Mouse (Mus musculus): ENCODE results near the gene Upk1a.

Gene Upk1a

DNA sequence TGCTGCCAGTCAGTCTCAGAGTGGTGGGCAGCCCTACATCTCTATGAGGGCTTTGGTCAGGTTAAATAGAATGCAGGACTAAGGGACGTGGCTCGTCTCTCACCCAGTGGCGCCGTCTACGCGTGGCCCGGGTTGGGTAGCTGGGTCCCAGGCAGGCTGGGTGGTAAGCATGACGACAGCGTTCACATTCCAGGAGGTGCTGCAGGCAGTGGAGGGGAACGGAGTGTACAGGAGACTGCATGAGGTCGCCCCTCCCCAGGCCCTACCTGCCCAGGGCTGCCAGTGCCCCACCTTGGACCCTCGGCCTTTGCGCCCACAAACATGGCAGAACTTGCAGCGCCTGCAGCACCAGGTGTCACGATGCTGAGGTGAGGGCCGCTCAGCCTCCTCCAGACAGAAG, 31.1 kb downstream of the Upk1a start:
- DNase-seq (ENCODE audit: inconsistent age in 2 of 2, low spot score in 1 of 2) = peak in 1 of 2 experiments; percentile 31

DNA sequence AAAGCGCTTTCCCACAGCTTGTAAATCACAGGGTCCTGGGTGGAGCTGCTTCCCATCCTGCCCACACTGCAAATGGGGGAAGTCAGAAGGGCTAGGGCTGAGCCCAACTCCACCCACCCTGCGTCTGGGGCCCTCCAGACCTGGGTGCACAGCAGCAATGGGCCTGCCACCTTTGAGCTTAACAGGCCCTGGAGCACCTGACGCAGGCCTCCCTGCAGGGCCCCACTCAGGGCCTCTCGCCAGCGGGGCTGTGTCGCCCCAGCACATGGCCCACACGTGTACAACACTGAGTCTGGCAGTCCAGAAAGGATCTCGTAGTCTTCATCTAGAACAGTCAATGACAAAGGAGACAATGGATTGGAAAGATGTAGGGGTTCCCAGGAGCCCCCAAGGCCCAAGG, 32.7 kb downstream of the Upk1a start:
- DNase-seq (ENCODE audit: inconsistent age in 2 of 2, low spot score in 1 of 2) = peak in 1 of 2 experiments; percentile 10

DNA sequence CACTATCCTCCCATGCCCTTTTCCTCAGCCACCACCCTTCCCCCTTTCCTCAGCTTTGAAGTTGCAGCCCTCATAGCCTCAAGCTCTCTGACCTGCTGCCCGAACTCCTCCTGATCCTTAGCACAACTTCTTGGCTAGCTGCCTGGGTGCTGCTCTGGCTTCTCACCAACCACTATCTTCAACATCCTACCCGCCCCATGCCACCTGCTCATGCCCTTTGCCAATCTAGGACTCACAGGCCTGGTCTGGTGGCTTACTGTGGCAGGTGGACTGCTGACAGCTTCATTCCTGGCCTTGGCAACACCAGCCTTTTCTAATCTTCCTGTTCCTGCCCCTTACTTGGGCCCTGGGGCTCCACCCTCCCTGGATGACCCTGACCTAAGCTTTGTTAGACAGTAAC, 39.7 kb downstream of the Upk1a start:
- peak; percentile 78 to 90 for DNase-seq (ENCODE audit: inconsistent age in 2 of 2, low spot score in 1 of 2)

DNA sequence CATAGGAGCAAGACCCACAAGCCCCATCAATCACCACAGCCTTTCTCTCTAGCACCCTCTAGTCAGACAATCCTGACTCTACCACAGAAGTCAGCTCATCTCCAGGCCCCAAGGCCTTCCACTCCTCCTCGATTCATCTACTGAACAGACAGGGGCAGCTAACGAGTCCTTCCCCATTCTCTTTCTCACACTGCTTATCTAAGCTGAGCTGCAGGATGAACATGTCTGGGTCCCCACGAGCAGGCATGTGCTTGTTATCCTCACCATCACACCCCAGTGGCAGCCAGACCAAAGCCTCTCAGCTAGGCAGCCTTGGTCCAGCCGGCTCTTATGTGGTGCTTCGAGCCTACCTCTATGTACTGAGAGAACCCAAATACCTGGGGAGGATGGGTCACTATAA, 40.3 kb downstream of the Upk1a start:
- DNase-seq (ENCODE audit: inconsistent age in 2 of 2, low spot score in 1 of 2) = no peak

DNA sequence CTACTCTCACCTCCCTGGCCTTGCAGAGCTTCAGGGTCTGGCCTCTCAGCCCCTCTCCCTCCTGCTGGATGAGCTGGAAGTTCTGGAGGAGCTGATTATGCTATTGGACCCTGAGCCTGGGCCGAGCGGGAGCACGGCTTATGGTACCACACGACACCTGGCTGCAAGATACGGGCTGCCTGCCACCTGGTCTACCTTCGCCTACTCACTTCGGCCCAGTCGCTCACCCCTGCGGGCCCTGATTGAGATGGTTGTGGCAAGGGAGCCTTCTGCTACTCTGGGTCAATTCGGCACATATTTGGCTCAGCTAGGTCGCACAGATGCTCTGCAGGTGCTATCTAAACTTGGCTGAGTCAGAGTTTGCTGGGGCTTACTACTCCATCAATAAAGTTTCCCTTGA, 45.1 kb downstream of the Upk1a start:
- no peak for DNase-seq (ENCODE audit: inconsistent age in 2 of 2, low spot score in 1 of 2)

DNA sequence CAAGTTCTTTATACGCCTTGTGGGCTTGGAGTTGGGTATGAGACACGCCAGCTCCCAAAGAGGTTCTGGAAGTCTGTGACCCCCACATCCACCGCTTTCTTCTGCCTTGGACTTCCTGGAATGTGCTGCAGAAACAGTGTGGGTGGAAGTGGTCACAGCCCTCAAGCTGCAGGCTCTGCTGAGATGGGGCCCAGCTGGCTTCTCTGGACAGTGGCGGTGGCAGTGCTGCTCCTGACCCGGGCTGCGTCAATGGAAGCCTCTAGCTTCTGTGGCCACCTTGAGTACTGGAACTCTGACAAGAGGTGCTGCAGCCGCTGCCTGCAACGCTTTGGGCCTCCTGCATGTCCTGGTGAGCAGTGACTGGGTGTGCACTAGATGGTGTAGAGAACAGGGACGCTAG, 46.6 kb downstream of the Upk1a start:
- DNase-seq (ENCODE audit: inconsistent age in 2 of 2, low spot score in 1 of 2) = no peak

DNA sequence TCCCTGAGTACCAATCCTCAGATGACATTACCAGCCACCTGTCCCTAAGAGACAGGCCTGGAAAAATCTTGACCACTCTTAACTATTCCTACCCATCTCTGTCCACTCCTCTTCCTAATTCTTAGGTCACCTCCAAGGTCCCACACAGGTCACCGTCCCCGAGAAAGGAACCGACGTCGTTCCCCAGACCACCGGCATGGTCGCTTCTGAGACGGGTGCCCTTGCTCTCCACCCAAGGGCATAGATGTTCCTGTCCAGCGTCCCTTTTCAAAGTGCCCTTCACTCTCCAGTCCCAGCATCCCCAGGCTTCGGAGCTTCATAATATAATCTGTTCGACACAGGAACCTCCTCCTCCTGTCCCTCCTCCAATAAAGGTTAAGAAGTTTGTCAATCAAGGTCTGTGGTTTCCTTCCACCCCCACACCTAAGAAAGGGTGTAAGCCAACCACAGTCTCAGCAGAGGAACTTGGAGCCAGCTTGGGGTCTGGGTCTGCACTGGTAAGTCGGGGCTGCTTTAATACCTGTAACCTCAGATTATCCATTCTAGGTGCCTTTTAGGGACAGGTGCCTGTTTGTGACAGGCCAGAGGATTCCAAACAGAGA, 47.6 kb downstream of the Upk1a start, which contains the start of gene Igflr1:
Gene Igflr1, plus strand, starts transcription at position 458 of the 602 bp plus-strand sequence.
- peak in 1 of 2 experiments; percentile 9 for DNase-seq (ENCODE audit: inconsistent age in 2 of 2, low spot score in 1 of 2)

DNA sequence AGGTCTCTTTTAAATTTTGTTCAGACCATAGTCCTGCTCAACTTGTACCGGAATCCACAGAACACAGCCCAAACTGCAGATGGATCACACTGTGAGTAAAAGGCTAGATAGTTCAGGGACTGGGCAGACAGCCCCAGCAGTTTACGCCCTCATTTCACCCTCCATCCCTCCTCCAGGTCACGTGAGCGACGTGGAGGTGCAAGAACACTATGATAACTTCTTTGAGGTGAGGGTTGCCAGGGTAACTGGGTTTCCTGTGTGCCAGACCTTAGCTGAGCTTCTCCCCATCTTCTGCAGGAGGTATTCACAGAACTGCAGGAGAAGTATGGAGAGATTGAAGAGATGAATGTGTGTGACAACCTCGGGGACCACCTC, 48.8 kb downstream of the Upk1a start:
- DNase-seq (ENCODE audit: inconsistent age in 2 of 2, low spot score in 1 of 2) = no peak

DNA sequence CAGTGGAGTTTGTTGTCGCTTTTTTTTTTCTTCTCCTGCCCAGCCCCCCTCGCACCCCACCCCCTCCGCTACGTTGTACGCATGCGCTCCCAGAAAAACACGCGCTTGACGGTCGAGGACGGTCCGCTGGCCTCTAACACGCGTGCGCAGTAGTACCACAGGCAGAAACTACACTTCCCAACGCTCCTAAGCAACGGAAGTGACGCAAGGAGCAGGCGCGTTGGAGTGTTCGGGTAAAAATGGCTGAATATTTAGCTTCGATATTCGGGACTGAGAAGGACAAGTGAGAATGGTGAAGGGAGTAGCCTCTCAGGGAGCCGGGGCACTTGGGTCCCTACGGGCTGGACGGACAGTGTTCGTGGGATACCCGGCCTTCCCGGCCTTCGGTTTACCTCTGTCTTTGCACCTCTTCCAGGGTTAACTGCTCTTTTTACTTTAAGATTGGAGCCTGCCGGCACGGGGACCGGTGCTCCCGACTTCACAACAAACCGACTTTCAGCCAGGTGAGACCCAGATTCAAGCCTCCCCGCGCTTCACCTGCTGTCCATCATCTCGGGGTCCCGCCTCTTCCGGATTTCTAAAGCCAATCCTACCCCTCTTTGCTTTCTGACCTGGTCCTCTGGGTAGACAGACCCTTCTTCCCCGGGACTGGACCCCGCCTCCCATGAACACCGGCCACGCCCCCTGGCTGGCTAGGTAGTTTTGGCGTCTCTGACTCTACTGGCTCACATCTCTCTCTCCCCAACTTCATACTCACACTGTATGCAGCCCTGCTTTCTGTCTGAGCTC, 49.3 kb downstream of the Upk1a start, which contains the start of the genes U2af1l4, Gm49396 and Psenen:
Gene U2af1l4, plus strand, starts transcription at position 185 of the 789 bp plus-strand sequence.
Gene Gm49396, plus strand, starts transcription at position 228 of the 789 bp plus-strand sequence.
Gene Psenen, minus strand, starts transcription at position 511 of the 789 bp plus-strand sequence.
- peak; percentile 97 to 98 for DNase-seq (ENCODE audit: inconsistent age in 2 of 2, low spot score in 1 of 2)

DNA sequence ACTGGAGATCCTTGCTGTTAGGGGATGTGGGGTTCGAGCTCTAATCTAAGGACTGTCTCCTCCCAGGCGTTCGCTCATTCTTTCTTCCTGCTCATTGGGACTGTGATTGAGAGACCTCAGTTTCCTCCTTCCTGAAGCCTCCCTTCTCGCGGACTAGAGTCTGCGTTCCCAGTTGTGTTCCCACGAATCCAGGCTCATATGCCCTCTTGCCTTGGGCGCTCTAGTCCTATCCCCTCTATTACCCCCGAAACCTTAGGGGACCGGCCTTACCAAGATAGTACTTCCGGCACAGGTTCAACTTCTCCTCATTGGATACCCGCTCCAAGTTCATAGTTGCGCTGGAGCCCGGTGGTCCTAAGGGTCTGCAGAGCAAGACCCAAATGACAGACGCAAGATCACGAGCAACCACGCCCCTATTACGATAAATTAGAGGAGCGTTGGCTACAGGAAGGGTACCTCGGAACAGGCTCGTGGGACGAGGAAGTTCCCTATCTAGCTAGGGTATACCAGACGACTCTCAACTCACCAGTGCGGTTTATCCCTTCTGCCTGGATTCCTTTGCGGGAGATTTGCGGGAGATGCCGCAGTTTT, 50.0 kb downstream of the Upk1a start:
- no peak for DNase-seq (ENCODE audit: inconsistent age in 2 of 2, low spot score in 1 of 2)

DNA sequence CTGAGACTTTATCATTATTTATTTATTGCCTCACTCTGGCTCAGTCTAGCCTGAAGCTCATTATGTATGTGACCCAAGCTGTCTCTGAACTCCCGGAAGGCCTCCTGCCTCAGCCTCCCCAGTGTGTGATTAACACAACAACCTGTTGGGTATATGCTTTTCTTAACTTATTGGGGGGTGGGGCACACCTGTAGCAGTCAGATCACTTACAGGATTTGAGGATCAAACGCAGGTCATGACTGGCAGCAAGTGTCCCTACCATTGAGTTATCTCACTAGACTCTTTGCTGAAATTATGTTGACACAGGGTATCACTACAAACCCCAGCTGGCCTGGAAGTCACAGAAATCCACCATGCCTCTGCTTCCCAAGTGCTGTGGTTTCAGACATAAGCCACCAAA, 52.4 kb downstream of the Upk1a start:
- peak in 1 of 2 experiments; percentile 43 for DNase-seq (ENCODE audit: inconsistent age in 2 of 2, low spot score in 1 of 2)

DNA sequence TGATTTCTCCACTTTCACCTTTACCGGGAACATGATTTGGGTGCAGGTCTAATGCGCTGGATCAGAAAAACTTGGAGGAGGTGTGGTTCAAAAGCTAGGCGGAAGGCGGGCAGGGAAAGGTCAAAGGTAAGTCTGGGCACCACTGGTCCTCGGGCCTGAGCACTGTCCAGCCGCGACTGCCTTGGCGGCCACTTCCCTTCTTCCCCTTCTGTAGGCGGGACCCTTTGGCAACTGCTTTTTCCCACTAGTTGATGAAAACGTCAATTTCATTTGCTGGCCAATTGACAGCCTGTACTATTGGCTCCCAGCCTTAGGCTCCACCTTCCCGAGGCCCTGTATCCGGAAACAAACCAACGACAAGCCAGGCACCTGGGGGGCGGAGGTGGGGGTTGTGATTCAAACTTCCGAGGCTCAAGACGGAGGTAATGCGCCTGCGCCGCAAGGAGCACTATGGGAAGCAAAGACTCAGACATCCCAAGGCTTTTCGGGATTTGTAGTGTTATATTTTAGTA, 53.1 kb downstream of the Upk1a start, which contains the start of gene Lin37:
Gene Lin37, minus strand, starts transcription at position 396 of the 512 bp plus-strand sequence.
- DNase-seq (ENCODE audit: inconsistent age in 2 of 2, low spot score in 1 of 2) = peak; percentile 98 to 99

DNA sequence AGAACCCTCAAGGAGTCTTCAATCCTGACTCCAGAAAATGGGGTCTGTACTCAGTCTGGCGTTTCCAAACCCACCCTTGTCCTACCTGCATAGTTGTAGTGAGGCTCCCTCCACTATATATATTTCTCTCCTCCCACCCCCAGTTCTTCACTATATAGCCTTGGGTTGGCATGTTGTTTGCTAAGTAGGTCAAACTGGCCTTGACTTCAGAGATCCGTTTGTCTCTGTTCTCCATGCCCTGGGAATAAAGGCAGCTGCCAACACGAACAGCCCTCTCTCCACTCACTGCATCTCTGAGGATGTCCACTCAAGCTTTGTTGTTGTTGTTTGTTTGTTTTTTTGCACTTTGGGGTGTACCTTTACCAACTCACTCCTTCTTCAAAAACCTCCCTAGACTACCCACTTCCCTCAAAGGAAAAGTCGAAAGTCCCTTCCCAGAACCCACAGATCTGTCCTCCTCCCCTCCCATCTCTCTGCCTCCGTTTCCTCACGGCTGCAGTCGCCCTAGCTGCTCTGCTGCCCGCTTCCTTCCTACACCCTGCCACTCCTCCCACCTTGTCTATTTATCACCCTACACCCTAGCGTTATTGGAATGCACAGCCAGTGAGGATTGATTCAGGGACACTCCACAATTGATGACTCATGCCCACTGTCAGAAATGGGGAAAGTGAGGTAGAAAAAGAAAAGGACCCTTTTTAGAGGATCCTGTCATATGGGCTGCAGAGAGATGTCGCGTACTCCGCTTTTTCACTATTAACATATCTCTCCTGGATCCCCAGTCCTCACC, 53.8 kb downstream of the Upk1a start:
- DNase-seq (ENCODE audit: inconsistent age in 2 of 2, low spot score in 1 of 2) = no peak

DNA sequence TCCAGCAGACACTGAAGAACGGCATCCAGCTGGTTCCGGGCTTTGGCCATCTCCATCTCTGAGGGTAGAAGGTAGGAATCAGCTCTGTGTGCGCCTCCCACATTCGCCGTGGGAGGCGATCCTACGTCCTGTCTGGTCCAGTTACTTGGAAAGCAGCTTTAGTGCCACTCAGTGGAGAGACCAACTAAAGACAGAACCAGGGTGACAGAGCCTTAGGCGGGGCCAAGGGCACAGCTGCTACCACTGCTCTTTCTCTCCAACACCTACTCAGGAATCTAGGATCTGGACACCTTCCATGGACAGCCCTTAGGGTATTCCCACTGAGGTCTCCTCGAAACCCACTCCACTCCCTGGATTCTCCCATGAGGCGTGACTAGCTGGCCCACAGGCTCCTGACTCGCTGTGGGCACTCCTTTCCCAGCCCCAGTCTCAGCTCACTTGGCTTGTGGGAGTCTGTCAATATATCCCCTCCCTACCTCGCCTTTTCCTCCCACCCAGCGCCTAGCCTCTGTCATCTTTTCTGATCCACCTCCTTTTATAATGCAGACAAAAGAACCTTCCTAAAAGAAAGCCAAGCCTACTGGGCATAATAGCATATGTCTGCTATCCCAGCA, 54.6 kb downstream of the Upk1a start:
- DNase-seq (ENCODE audit: inconsistent age in 2 of 2, low spot score in 1 of 2) = peak in 1 of 2 experiments; percentile 65

DNA sequence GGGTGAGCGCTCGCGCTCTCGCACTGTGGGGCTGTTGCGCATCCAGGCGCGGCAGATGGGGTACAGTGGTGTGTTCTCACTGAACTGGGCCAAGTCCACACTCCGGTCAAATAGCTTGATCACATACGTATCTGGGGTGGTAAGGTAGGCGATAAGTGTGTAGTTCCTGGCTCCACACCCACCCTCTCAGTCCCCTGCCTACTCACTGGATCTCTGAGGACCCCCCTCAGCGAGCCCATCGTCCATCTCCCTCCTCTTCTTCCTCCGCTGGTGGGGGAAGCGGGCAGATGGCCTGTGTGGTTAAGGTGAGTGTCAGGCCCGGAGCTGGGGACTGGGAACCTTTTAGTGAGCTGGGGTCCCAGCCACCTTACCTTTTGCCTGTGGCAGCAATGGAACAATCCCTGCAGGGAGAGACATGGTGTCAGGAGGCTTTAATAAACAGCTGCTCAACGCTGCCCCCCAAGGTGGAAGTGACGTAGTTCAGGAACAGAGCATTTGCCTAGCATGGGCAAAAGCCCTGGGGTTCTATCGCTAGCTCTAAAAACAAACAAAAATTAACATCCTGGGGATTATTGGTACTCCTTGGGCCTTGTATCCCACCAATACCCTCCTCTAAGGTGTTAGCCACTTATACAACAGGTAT, 55.6 kb downstream of the Upk1a start:
- DNase-seq (ENCODE audit: inconsistent age in 2 of 2, low spot score in 1 of 2) = peak in 1 of 2 experiments; percentile 60

DNA sequence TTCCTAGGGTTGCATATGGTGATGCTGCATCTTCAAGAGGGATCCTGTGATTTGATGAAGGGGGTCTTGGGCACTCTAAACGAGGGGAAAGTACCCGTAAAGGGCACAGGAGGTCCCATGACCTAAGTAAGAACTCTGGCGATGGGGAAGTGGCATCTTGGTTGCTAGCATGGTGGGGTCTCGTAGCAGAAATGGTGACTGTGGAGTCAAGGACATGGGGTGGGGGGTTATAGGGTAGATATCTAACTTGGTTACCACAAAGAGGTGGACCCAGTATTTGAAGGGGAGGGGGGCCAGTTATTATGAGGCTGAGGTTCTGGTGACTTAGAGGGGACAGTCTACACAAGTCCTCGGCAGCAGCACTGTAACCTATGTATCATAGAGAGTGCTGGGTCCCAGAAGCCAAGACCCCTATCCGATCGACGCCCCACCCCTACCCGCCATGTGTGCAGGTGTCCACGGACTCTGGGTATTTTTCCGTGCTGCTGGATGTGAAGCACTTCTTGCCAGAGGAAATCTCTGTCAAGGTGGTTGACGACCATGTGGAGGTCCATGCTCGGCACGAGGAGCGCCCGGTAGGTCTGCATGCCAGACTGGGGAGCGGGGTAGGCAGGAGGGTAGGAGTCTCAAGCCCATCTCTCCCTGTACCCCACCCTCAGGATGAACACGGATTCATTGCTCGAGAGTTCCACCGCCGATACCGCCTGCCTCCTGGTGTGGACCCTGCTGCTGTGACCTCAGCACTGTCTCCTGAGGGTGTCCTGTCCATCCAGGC, 58.6 kb downstream of the Upk1a start:
- peak in 1 of 2 experiments; percentile 61 for DNase-seq (ENCODE audit: inconsistent age in 2 of 2, low spot score in 1 of 2)

All from adrenal gland, adult (tissue).